Mouse (Mus musculus): ENCODE measurements at regions not wholly inside any gene's neighbourhood (a gene's known extent, or its start where the extent isn't known, plus 50 kb on each side); places are given as distances from the start of the nearest gene placed in this dataset.
A peak's percentile ranks its signal among the peaks of the same experiment; 100 is the strongest.

DNA sequence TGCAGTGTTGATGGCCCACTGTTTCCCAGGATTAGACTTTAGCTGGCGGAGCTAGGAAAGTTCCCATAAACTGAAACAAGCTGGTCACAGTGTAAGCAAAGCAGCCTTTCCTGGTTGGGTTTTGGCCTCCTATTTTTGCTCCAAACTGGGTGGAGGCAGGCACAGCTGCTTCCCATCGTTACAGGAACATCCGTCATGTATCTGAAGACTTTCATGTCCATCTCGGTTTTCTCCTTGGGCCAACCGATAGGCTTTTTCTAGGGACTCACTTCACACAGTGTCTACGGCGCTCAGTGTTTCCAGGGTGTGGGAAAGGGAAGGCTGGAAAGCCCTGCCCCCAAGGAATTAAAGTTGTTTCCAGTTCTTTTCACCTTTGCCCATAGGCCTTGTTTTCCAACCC lies 158.6 kb downstream of the Ndfip2 start:
- no peak for DNase-seq (ENCODE audit: low spot score)

- DNase-seq (ENCODE audit: low spot score), result no peak
These were observed 146.3 kb downstream of the Ndfip2 start for GRCm38 (mm10) chr14:105404662-105405061.

- DNase-seq (ENCODE audit: low spot score), result no peak
These were observed 145.9 kb downstream of the Ndfip2 start for GRCm38 (mm10) chr14:105404241-105404640.

DNA sequence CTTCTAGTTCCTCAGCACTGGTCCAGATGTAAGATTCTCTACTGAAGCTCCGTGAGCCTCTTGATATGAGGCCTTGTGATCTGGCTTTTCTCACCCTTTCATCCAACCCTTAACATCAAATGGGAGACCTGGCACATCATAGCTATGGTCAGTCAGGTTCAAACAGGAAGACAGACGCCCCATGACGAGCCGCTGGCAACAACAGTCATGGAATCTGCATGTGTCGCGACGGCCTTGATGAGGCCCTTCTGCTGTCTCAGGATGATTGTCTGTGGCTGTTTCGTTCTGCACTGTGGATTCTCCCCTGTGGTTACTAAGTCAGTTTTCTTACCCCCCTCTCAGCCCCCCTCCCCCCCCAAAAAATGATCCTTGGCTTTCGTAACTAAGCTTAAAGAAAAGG lies 144.9 kb downstream of the Ndfip2 start:
- DNase-seq (ENCODE audit: low spot score), result no peak

DNA sequence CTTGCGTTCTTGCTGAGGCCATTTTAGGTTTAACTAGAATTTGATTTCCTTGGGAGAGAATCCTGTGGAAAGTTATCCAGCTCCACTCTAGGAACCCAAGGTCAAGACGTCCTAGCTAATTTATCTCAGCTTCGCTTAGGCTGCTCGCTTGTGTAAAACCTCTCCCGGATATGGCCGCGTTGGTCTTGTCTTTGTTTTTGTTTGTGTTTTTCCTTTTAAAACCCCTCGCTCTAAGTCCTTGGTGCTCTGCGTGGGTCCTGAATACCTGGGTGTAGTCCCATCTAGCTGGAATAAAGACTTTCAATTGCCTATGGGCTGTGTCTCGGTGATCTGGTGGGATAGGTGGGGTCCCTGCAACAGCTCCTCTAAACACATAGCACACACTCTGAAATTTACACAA lies 144.2 kb downstream of the Ndfip2 start:
- no peak for DNase-seq (ENCODE audit: low spot score)

- DNase-seq (ENCODE audit: low spot score), result peak; percentile 91
These were observed 139.1 kb downstream of the Ndfip2 start for GRCm38 (mm10) chr14:105397467-105397866.

- DNase-seq (ENCODE audit: low spot score), result no peak
These were observed 133.9 kb downstream of the Ndfip2 start for GRCm38 (mm10) chr14:105392079-105392813.

GRCm38 (mm10) chr14:105391430-105391829 lies 133.1 kb downstream of the Ndfip2 start:
- DNase-seq (ENCODE audit: low spot score), result no peak

GRCm38 (mm10) chr14:105385119-105385518 lies 126.7 kb downstream of the Ndfip2 start:
- no peak for DNase-seq (ENCODE audit: low spot score)

- no peak for DNase-seq (ENCODE audit: low spot score)
These were observed 125.0 kb downstream of the Ndfip2 start for GRCm38 (mm10) chr14:105383382-105383781.

GRCm38 (mm10) chr14:105380101-105380500 lies 121.7 kb downstream of the Ndfip2 start:
- no peak for DNase-seq (ENCODE audit: low spot score)

DNA sequence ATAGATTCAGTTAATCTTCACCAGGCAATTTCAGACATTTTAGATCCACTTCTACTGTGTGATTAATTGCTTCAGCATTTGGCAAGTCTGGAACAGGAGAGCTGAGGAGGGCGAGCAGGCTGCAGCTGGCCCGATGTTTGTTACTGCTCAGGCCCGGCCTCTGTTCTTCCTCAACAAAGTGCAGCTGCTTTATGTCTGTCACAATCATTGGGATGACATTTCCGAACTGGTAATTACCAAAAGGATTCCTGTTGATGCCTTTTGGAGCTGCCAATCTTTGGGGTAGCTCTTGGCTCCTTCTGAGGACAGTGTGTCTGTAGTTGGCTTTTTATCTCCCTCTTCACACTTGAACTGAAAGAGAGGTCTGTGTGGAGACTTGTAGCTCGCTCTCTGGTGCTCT lies 119.4 kb downstream of the Ndfip2 start:
- peak; percentile 75 for DNase-seq (ENCODE audit: low spot score)

GRCm38 (mm10) chr14:105377035-105377621 lies 118.8 kb downstream of the Ndfip2 start:
- DNase-seq (ENCODE audit: low spot score), result peak; percentile 44

DNA sequence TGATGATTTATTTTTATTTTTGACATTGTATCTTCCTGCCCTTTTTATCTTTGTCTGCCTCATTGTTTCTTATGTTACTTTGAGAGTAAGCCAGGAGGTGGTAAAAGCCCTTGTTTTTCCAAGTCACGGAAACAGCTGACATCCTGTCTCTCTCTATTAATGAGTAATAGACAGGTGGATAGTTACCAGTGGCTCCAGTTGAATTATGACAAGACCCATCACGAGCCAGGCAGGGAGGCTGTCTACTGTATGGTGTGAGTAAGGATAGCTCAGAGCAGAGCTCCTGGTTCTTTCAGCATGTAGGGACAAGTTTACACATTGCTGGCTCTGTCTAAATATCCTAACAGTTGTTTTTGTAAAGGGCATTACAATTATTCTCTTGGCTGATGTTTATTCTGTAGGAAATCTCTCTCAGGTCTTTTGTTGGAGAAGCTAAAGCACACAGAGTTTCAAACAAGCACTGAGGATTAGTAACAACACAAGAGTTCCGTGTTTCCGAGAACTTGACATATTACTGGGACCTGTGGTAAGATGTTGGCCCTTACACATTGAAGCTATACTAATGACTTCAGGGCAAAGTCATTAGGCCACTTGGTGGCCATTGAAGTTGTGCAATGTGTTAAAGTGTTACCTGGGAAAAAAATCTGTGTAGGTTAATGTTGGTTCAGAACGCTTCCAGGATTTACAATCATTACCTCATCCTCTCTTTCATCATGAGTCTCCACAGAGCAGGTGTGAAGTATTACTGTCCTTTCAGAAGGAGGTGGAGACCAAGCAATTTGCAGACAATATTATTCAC lies 111.5 kb downstream of the Ndfip2 start:
- no peak for DNase-seq (ENCODE audit: low spot score)

- no peak for DNase-seq (ENCODE audit: low spot score)
These were observed 102.2 kb downstream of the Ndfip2 start for GRCm38 (mm10) chr14:105360530-105360929.

- no peak for DNase-seq (ENCODE audit: low spot score)
These were observed 101.5 kb downstream of the Ndfip2 start for GRCm38 (mm10) chr14:105359829-105360228.

All from embryo, embryonic 10 days (tissue).